Mouse (Mus musculus): ENCODE results near the gene Ppm1l.
A peak's percentile ranks its signal among the peaks of the same experiment; 100 is the strongest.

Gene Ppm1l

GRCm38 (mm10) chr3:69490981-69491681, 174.5 kb downstream of the Ppm1l start:
- peak; percentile 63 for DNase-seq (ENCODE audit: low spot score)

GRCm38 (mm10) chr3:69494233-69495010, 177.8 kb downstream of the Ppm1l start:
- DNase-seq (ENCODE audit: low spot score): no peak

GRCm38 (mm10) chr3:69497178-69497577, 180.5 kb downstream of the Ppm1l start:
- no peak for DNase-seq (ENCODE audit: low spot score)

DNA sequence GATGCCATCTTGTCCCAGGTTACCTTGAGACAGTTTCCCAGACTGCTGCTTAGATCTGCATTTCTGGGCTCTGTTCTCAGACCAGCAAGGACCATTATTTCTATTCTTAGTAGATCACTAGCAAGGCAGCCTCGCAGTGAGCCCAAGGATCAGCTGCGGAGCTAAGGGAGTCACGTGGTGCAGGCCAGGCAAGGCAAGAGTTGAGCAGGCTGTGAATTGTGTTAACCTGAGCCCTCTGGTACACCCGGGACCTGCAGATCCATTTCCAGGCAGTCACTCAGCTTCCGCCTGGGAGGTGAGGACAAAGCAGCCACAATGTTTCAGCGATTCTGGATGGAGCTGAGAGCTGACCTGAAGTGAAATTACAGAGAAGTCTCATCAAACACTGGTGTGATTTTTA, 185.3 kb downstream of the Ppm1l start:
- DNase-seq (ENCODE audit: low spot score): no peak

- no peak for DNase-seq (ENCODE audit: low spot score)
Observed at GRCm38 (mm10) chr3:69502527-69502926, 185.9 kb downstream of the Ppm1l start.

GRCm38 (mm10) chr3:69505090-69505489, 188.4 kb downstream of the Ppm1l start:
- DNase-seq (ENCODE audit: low spot score): no peak

GRCm38 (mm10) chr3:69506352-69506751, 189.7 kb downstream of the Ppm1l start:
- peak; percentile 59 for DNase-seq (ENCODE audit: low spot score)

DNA sequence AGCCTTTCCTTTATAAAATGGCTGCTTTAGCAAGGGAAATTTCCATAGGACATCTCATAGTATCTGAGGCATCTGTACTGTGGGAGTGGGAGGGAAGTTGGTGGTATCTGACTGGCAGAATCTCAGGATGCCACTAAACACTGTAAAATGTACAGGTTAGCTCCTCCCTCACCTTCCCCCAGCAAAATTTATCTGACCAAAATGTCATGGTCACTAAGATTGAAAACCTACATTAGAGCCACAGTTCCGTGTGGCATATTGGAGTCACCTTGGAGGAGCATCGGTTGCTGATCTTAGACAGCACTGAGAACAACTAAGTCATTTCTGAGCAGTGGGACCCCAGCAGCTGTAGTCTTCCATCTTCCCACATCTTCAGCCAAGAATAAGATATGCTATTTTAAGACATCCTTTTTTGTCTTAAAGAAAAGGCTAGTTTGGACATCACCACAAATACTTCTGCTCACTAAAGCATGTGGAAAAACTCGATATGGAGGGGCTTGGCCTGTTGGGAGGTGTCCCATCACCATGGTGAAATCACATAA, 192.8 kb downstream of the Ppm1l start:
- DNase-seq (ENCODE audit: low spot score): no peak

DNA sequence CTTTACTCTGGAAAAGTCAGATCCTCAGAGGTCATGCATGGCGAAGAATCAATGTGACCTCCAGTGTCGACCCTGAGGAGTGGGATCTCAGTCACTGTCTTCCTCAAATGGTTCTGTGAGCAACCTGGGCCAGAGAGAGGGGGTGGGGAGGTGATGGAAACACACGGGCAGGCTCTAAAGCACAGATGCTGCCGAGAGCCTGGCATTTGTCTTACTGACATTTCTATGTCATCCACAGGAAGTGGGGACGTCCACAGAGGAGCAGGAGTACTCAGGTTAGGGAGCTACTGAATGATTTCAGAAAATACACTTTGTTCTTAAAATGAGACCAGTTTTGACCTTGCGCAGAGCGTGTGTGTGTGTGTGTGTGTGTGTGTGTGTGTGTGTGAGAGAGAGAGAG, 195.2 kb downstream of the Ppm1l start:
- peak; percentile 87 for DNase-seq (ENCODE audit: low spot score)

- DNase-seq (ENCODE audit: low spot score): peak; percentile 63
Observed at GRCm38 (mm10) chr3:69512402-69512801, 195.7 kb downstream of the Ppm1l start.

DNA sequence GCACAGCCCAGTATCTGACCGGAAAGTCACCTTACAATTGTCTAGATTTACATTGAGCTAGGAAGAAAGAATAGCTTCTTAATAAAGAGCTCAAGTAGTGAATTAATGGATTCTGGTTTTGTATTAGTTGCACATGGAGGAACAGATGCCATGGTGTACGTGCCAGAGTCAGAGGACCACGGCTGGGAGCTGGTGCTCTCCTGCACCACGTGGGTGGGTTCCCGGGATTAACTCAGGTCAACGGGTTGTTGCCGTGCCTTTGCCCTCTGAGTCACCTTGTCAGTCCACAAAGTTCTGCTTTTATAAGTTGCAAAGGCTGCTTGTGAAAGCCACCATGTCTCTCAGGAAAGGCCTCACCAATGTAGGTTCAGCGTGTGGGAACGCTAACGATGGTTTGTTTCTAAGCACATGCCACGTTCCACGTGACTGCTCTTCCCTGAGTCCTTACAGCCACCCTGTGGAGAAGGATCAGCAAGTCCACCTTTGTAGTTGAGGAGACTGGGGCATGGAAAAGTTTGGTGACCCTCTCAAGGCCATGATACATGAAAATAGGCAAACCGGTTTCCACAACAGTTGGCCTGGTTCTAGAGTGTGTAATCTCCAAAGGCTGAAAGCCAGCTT, 199.2 kb downstream of the Ppm1l start:
- DNase-seq (ENCODE audit: low spot score): no peak

GRCm38 (mm10) chr3:69519188-69519587, 202.5 kb downstream of the Ppm1l start:
- no peak for DNase-seq (ENCODE audit: low spot score)

DNA sequence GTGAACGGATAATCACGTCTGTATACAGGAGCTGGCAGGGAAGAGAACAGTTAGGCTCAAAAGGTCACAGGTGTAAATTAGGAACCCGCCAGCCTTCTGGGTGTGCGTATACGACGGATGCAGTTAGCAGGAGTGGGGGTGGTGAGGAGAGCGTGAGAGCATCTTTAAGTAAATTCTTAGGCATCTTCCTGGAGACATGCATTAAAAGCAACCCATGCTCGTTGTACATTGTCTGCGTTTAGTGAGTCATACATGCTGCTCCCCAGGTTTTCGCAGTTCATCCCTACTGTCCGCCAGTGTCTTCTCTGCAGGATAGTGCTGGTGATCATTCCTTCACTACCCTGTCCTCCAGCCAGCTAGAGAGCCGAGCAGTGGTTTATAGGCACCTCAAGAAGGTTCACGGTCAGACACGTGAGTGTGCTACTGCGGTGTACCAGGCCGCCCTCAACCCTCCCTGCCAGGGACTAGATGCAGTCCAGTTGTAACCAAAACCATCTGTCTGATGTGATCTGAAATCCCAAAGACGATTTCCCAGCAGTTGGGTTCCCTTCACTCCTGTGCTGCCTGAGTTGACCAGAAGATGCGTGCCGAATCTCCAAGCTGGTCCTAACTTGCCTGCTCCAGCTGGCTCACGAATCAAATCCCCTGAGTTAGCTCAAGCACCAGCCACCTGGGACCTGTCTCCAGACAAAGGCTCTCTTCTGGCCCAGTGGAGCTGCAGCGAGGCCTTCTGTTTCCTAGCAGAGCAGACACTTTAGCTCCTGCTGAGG, 203.3 kb downstream of the Ppm1l start:
- peak; percentile 59 for DNase-seq (ENCODE audit: low spot score)

GRCm38 (mm10) chr3:69522270-69522669, 205.6 kb downstream of the Ppm1l start:
- DNase-seq (ENCODE audit: low spot score): no peak

DNA sequence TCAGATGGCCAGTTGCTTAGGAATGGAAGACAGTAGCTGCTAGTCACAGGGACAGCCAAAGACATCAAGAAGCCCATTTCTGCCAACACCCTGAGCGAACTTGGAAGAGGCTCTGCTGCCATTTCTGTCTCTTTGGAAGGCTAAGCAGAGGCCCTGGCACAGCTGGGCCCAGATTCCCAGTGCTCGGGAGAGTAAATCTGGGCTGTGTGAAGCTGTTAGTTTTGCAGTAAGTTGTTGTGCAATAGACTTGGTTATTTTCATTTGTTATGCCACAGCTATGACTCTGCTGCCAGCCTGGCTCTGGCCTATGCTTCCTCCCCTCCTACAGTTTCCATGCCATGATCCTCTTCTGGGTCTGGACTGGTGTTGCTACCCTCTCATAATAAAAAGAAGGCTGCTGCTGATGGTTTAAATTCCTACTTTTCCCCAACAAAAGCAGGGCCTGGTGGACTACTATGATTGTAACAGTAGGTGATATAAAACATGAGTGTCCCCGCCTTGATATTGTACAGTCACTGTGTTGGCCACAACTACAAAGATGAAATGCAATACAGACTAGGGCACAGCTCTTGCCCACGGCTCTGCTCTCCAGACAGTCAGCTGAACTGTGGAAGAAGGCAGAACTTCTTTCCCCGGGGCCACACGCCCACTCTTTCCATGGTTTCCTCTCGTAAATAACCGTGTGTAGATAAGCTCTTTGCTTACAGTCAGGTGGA, 207.9 kb downstream of the Ppm1l start:
- DNase-seq (ENCODE audit: low spot score): peak; percentile 59

- peak; percentile 50 for DNase-seq (ENCODE audit: low spot score)
Observed at GRCm38 (mm10) chr3:69525072-69525529, 208.4 kb downstream of the Ppm1l start.

DNA sequence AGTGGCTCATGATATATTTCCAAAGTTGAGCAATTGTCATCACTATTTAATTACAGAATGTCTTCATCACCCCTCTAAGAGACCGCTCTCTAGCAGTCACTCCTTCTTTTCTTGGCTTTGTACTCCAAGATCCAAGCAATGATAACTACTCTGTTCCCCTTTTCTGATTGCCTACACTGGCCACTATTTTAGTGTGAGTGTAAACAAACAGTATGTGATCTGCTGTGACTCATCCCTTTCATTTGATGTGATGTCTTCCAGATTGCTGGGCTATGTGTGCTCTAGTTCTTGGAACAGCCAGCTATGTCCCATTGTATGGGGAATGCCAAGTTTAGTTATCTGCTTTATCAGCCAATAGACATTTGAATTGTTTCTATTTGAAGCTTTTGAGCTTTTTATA, 210.7 kb downstream of the Ppm1l start:
- DNase-seq (ENCODE audit: low spot score): peak; percentile 46

GRCm38 (mm10) chr3:69529576-69529975, 212.9 kb downstream of the Ppm1l start:
- DNase-seq (ENCODE audit: low spot score): no peak

- DNase-seq (ENCODE audit: low spot score): no peak
Observed at GRCm38 (mm10) chr3:69531511-69531910, 214.8 kb downstream of the Ppm1l start.

GRCm38 (mm10) chr3:69532687-69533086, 216.0 kb downstream of the Ppm1l start:
- no peak for DNase-seq (ENCODE audit: low spot score)

GRCm38 (mm10) chr3:69535486-69535885, 218.8 kb downstream of the Ppm1l start:
- DNase-seq (ENCODE audit: low spot score): no peak
